Comparison of ENCODE assay signal across 14 mouse cellular contexts in genomic region chr2:168615160-168615559, GRCm38 (mm10). TPM values are rescaled to one million over a fixed set of nuclear protein-coding genes. Genes with fewer than 3 reads are reported as not detected.
DNase-seq lines count a peak whose midpoint lies in the region; ATAC-seq lines count a peak whose summit lies in the region.
"Had no signal": no experiment of that assay in that cellular context is flagged by ENCODE, and none has a peak within 500 bp of the region (broad histone marks: within the 10 kb centered on the region; RNA-seq: fewer than 3 reads in every experiment).

No protein-coding gene starts in this region.

- H3K4me2 ChIP-seq in heart, embryonic 13.5 days: no peak overlapping the region
- H3K4me2 ChIP-seq: hindbrain, embryonic 15.5 days had no signal

- no peak for DNase-seq in heart, adult 9 months (ENCODE audit: low spot score in 2 of 2)
- DNase-seq in left cerebral cortex, postnatal 4 days: peak; percentile 58
- DNase-seq in left cerebral cortex, adult 9 months (ENCODE audit: low spot score in 2 of 2): no peak
- peak; percentile 54 for DNase-seq in NIH3T3 (ENCODE audit: low read depth)
- DNase-seq in embryonic facial prominence, embryonic 10.5 days (ENCODE audit: low spot score): no peak
- no peak for DNase-seq in spleen, postnatal 14 days (ENCODE audit: low spot score in 2 of 2)
- DNase-seq: cerebellum, adult 11-12 months; forebrain, postnatal 0 days; kidney, adult 8-10 months; liver had no signal

- peaks cover 55% of the 10 kb centered on the region for H3K4me1 ChIP-seq in heart, embryonic 13.5 days
- peaks cover 23% of the 10 kb centered on the region for H3K4me1 ChIP-seq in embryonic facial prominence, embryonic 10.5 days

- no peak for ATAC-seq in heart, embryonic 13.5 days (ENCODE audit: extremely low read depth, insufficient number of reproducible peaks, low FRiP score, low TSS enrichment)
- ATAC-seq: forebrain, postnatal 0 days had no signal

- H3K4me3 ChIP-seq in heart, embryonic 13.5 days: no peak overlapping the region
- no peak overlapping the region for H3K4me3 ChIP-seq in embryonic facial prominence, embryonic 10.5 days
- H3K4me3 ChIP-seq: erythroblast, embryonic 14.5 days; hindbrain, embryonic 15.5 days; layer of hippocampus, adult 2 months had no signal

- H3K27ac ChIP-seq in heart, embryonic 13.5 days (replicated peaks): peak overlapping the region; percentile 64
- 0 out of 2 replicates have a peak overlapping the region, but pooled peaks have one; percentile 40 for H3K27ac ChIP-seq in embryonic facial prominence, embryonic 10.5 days (replicated peaks)
- H3K27ac ChIP-seq: hindbrain, embryonic 15.5 days; layer of hippocampus, adult 2 months had no signal

- 73% methylated on average over 3 of the region's 3 CpGs for WGBS in heart, embryonic 13.5 days
- 84% methylated on average over 3 of the region's 3 CpGs for WGBS in embryonic facial prominence, embryonic 10.5 days

- H3K27me3 ChIP-seq in heart, embryonic 13.5 days (replicated peaks): 0 out of 2 replicates have a peak, but pooled peaks cover 7% of the 10 kb centered on the region
- H3K27me3 ChIP-seq in embryonic facial prominence, embryonic 10.5 days (replicated peaks; ENCODE audit: low read depth, poor library complexity, severe bottlenecking): no peaks in the 10 kb centered on the region
- H3K27me3 ChIP-seq: hindbrain, embryonic 15.5 days had no signal

- no peaks in the 10 kb centered on the region for H3K9me3 ChIP-seq in heart, embryonic 13.5 days
- no peaks in the 10 kb centered on the region for H3K9me3 ChIP-seq in embryonic facial prominence, embryonic 10.5 days
- H3K9me3 ChIP-seq: hindbrain, embryonic 15.5 days had no signal

- no peak overlapping the region for H3K9ac ChIP-seq in heart, embryonic 13.5 days
- H3K9ac ChIP-seq: forebrain, postnatal 0 days; hindbrain, embryonic 15.5 days had no signal

- no peaks in the 10 kb centered on the region for H3K36me3 ChIP-seq in heart, embryonic 13.5 days
- no peaks in the 10 kb centered on the region for H3K36me3 ChIP-seq in embryonic facial prominence, embryonic 10.5 days (replicated peaks)
- H3K36me3 ChIP-seq: hindbrain, embryonic 15.5 days had no signal

- intact Hi-C loops in left cerebral cortex, postnatal 4 days (cut with DNase I): no loop called here

RNA-seq across cellular contexts. Expression of gene Nfatc2, which starts 13.7 kb away (rescaled TPM):
- polyA plus RNA-seq in heart, embryonic 13.5 days (2015; fragmentation: Nextera tagmentation; extraction: Ambion mirVana): 9.3 and 10.1 TPM in 2 replicates
- total RNA-seq in left cerebral cortex, postnatal 4 days (2021): 1 to 10 TPM; 6.0 to 6.2 TPM
- polyA plus RNA-seq in embryonic facial prominence, embryonic 10.5 days (2016; fragmentation: Nextera tagmentation; extraction: Ambion mirVana): 0.45 and 0.66 TPM in 2 replicates
- polyA plus RNA-seq: erythroblast, embryonic 14.5 days had no signal

Comparison
In these comparisons a context has a peak if more than half of its experiments do, and no peak if none do; other contexts are left out.
1. DNase-seq: peak in left cerebral cortex, postnatal 4 days (single experiment) and NIH3T3 (single experiment); none in heart, adult 9 months (0 of 2), left cerebral cortex, adult 9 months (0 of 2), embryonic facial prominence, embryonic 10.5 days (single experiment) and spleen, postnatal 14 days (0 of 2).